Mouse (Mus musculus): ENCODE measurements at regions not wholly inside any gene's neighbourhood (a gene's known extent, or its start where the extent isn't known, plus 50 kb on each side); places are given as distances from the start of the nearest gene placed in this dataset.

DNA sequence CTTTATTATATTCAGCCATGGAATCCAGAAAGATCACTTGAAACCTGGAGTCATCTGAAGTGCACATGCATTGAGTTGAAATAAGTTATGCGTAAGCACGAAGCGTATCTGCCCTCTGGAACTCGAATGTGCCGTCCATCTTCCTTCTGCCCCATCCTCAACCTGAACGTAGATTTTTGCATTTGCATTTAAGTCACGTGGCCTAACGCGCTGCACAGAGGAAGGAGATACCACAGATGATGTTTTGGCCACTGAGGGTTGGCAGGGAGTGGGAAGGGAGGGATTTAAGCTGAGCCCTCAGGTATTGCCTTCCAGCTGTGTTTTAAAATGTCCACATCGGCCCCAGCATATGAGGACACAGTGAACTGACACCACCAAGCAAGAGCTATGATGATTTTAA, 63.6 kb upstream of the Runx1 start:
- no peak for ATAC-seq (ENCODE audit: poor library complexity, severe bottlenecking)

DNA sequence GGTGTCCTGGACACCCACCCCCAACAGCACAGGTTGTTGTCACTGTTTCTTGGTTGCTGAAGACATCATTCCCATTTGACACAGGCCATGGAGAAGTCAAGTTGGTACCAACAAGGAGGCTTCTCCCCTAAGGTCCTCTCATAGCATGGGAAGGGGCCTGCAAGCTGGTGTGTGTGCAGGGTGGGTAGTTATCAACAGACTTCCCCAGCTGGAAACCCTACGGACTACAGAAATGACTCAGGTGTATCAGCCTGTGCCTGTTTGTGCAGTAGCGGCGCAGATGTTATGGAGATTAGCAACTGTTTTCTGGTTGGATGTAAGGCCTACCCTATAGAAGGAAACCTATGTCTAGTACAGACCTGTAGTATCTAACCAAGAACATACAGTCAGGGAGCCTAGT, 60.3 kb upstream of the Runx1 start:
- no peak for ATAC-seq (ENCODE audit: poor library complexity, severe bottlenecking)

- peak; percentile 41 for ATAC-seq (ENCODE audit: poor library complexity, severe bottlenecking)
Measured at GRCm38 (mm10) chr16:92883821-92884272, 57.9 kb upstream of the Runx1 start.

- ATAC-seq (ENCODE audit: poor library complexity, severe bottlenecking): peak; percentile 71
Measured at GRCm38 (mm10) chr16:92880356-92881043, 54.6 kb upstream of the Runx1 start.

GRCm38 (mm10) chr16:92878081-92878480, 52.1 kb upstream of the Runx1 start:
- ATAC-seq (ENCODE audit: poor library complexity, severe bottlenecking): no peak
